24 mouse cellular contexts compared by ENCODE assay signal in the genomic region with DNA sequence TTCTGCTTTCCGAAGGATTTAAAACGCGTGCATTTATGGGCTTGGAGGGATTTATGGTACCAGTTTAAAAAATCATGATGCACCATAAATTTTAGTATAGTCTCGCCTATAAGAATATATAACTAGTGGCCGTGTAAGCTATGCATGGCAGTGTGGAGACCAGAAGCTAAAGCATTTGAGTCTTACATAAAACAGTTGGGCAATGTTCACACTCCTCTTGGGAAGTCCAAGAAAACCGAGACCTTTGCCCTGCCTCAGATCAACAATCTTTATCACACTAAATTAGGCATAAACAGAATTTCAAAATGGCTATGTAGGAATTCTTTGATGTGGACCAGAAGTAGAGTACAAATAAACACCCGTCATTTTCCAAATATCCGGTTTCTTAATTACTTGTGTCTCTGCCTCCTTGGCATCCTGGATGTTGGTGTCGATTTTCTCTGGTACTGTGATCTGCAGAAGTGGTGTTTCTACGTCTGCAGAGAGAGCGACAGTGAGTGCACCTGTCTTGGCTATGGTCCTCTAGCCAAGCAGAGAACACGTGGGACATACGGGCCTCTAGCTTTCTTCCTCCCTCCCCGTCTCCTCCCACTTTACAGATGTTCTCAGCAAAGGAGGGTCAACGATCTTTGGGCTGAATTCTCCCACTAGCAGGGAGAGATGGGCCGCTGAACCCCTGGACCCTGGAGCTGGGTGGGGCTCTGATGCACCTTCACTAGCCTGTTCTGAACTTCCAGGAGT. TPM values are rescaled to one million over a fixed set of nuclear protein-coding genes. Genes with fewer than 3 reads are reported as not detected.
DNase-seq lines count a peak whose midpoint lies in the region; ATAC-seq and TF ChIP-seq lines count a peak whose summit lies in the region.
"Had no signal": no experiment of that assay in that cellular context is flagged by ENCODE, and none has a peak within 500 bp of the region (broad histone marks: within the 10 kb centered on the region; RNA-seq: fewer than 3 reads in every experiment).

No protein-coding gene starts in this region.

- no peak overlapping the region for H3K27ac ChIP-seq in heart, embryonic 16.5 days (ENCODE audit: low read length)
- H3K27ac ChIP-seq in testis, adult 2 months (ENCODE audit: control insufficient read depth, insufficient read depth, low read depth, low read length) = peak overlapping the region; percentile 93
- H3K27ac ChIP-seq: heart, adult 2 months; heart, embryonic 15.5 days; hindbrain, embryonic 15.5 days; midbrain, embryonic 13.5 days had no signal

- 63% methylated on average over 16 of the region's 16 CpGs for WGBS in heart, embryonic 16.5 days

- H3K9ac ChIP-seq in heart, embryonic 16.5 days (ENCODE audit: low read length) = no peak overlapping the region
- H3K9ac ChIP-seq: forebrain, postnatal 0 days; heart, embryonic 15.5 days; hindbrain, embryonic 15.5 days; midbrain, embryonic 13.5 days had no signal

- TF ChIP-seq POLR2A in testis, adult 2 months (IDR thresholded peaks at IDR 0.05; ENCODE audit: control insufficient read depth, low read depth, low read length) = no peak

- no peak for ATAC-seq in heart, embryonic 16.5 days (replicated peaks; ENCODE audit: extremely low read depth, insufficient read depth, low FRiP score)
- ATAC-seq: forebrain, postnatal 0 days; midbrain, embryonic 13.5 days had no signal

- no peaks in the 10 kb centered on the region for H3K36me3 ChIP-seq in heart, embryonic 16.5 days (ENCODE audit: control insufficient read depth, insufficient read depth)
- H3K36me3 ChIP-seq in testis, adult 2 months (ENCODE audit: control insufficient read depth, insufficient read depth, low read length) = no peaks in the 10 kb centered on the region
- H3K36me3 ChIP-seq: heart, embryonic 15.5 days; hindbrain, embryonic 15.5 days; midbrain, embryonic 13.5 days had no signal

- no peaks in the 10 kb centered on the region for H3K4me1 ChIP-seq in heart, embryonic 16.5 days (ENCODE audit: control insufficient read depth, insufficient read depth, low read length)
- peaks cover 6% of the 10 kb centered on the region for H3K4me1 ChIP-seq in testis, adult 2 months (ENCODE audit: control insufficient read depth, insufficient read depth, low read length)
- H3K4me1 ChIP-seq: heart, embryonic 15.5 days; hindbrain, embryonic 15.5 days had no signal

- no peak for DNase-seq in heart, postnatal 25 days (ENCODE audit: low spot score)
- no peak for DNase-seq in testis, postnatal 10 days (ENCODE audit: low spot score)
- DNase-seq in lung, postnatal 25 days (ENCODE audit: low spot score) = peak; percentile 36
- DNase-seq in layer of hippocampus, postnatal 36 days = no peak
- DNase-seq in heart, adult 9 months (ENCODE audit: low spot score in 2 of 2) = no peak
- DNase-seq: adrenal gland, postnatal 36 days; cerebellum, adult 18-20 months; forebrain, postnatal 0 days; gastrocnemius, postnatal 14 days; heart, adult 2 months; kidney, adult 9 months; kidney, postnatal 36 days; thymus, postnatal 36 days had no signal

- intact Hi-C loops in heart, postnatal 25 days (cut with DNase I) = no loop called here

- no peaks in the 10 kb centered on the region for H3K9me3 ChIP-seq in heart, embryonic 16.5 days (replicated peaks; ENCODE audit: control insufficient read depth, low read length)
- H3K9me3 ChIP-seq: heart, embryonic 15.5 days; hindbrain, embryonic 15.5 days; megakaryocyte, embryonic 14.5 days; midbrain, embryonic 13.5 days had no signal

- H3K27me3 ChIP-seq in heart, embryonic 16.5 days (ENCODE audit: control insufficient read depth, insufficient read depth, low read length) = no peaks in the 10 kb centered on the region
- H3K27me3 ChIP-seq in testis, adult 2 months (ENCODE audit: control insufficient read depth, insufficient read depth, low read length) = no peaks in the 10 kb centered on the region
- H3K27me3 ChIP-seq: heart, embryonic 15.5 days; hindbrain, embryonic 15.5 days; megakaryocyte, embryonic 14.5 days; midbrain, embryonic 13.5 days had no signal

- no peak for TF ChIP-seq CTCF in testis, adult 2 months (IDR thresholded peaks at IDR 0.05; ENCODE audit: control insufficient read depth, insufficient read depth, insufficient replicate concordance, low read depth, low read length)

- H3K4me2 ChIP-seq in heart, embryonic 16.5 days (ENCODE audit: low read depth, low read length) = peak overlapping the region; percentile 9; the same call in 1 of the 2 replicates
- H3K4me2 ChIP-seq: heart, embryonic 15.5 days; hindbrain, embryonic 15.5 days; midbrain, embryonic 13.5 days had no signal

- H3K4me3 ChIP-seq in heart, embryonic 16.5 days (ENCODE audit: low read length) = no peak overlapping the region
- H3K4me3 ChIP-seq in testis, adult 2 months (ENCODE audit: control insufficient read depth, low read depth, low read length) = peak overlapping the region; percentile 93
- H3K4me3 ChIP-seq: heart, adult 2 months; heart, embryonic 15.5 days; hindbrain, embryonic 15.5 days; midbrain, embryonic 13.5 days had no signal

RNA-seq across cellular contexts. Expression of gene Adam3, which starts 0.6 kb away (rescaled TPM):
- polyA plus RNA-seq in heart, embryonic 16.5 days (2015; fragmentation: Nextera tagmentation; extraction: Ambion mirVana) = 0.15 TPM in 1 of 2 replicates, not detected in the other
- not detected for total RNA-seq in heart, postnatal 25 days (2021)
- 998 and 1,238 TPM in 2 replicates for polyA plus RNA-seq in testis, adult 2 months (2012; rRNA removed)
- not detected for total RNA-seq in layer of hippocampus, postnatal 36 days (2021)
- total RNA-seq: adrenal gland, postnatal 36 days; forebrain, postnatal 0 days; gastrocnemius, postnatal 14 days; heart, adult 2 months; hematopoietic stem cell, adult 5-6 weeks; left cerebral cortex, postnatal 14 days had no signal
- polyA plus RNA-seq: embryonic facial prominence, embryonic 11.5 days; forebrain, embryonic 11.5 days; forebrain, postnatal 0 days; heart, embryonic 15.5 days; liver, embryonic 16.5 days; midbrain, embryonic 13.5 days had no signal
